Mouse (Mus musculus) forebrain, embryonic 14.5 days (tissue): ENCODE measurements around the gene Kynu. TPM values are rescaled to one million over a fixed set of nuclear protein-coding genes. Genes with fewer than 3 reads are reported as not detected.

ENCODE experiments used
- polyA plus RNA-seq: library from polyadenylated mRNA; unstranded; fragments of >200 nt; fragmentation: Nextera tagmentation; extraction: Ambion mirVana; gene quantifications from 2 replicates; pipeline ENCODE4 v1.2.1, GENCODE M21; 2014

Gene Kynu
- polyA plus RNA-seq, 1 experiment from 2014 or later, result 0.36 TPM

Other genes with a start within 250 kb of the Kynu start
- 1.0 and 1.1 TPM in 2 replicates for gene Arhgap15, start 193.5 kb downstream of the Kynu start, polyA plus RNA-seq